Mouse (Mus musculus): Measurements from ENCODE around the gene Arnt2.

The Arnt2 gene

DNA sequence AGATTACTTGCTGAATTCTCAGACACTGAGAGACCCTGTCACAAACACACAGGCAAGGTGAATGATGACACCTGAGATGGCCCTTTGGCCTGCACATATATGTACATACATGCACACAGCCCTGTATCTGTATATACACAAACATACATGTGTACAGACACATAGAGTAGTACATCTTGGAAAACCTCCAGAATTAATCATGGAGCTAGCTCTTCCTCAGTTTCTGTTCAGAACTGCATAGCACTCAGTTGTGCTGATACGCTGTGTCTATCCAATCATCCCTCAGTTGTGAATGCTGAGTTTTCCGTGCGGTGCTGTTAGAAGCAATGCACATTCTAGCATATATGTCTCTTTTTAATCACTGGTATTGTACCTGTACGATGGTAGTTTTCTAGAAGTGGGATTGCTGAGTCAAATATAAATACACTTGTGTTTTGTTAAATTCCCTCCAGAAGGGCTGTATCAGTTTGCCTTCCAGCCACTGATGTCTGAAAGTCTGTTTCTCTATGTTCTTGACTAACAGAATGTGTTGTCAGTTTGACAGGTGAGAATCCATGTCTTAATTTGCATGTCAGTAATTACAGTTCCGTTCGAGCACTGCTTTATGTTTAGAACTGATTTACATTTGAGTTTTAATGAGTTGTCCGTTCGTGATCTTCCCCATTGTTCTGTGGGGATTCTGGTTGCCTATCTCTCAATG lies 123.3 kb downstream of the Arnt2 start:
- DNase-seq (ENCODE audit: low spot score), result no peak

DNA sequence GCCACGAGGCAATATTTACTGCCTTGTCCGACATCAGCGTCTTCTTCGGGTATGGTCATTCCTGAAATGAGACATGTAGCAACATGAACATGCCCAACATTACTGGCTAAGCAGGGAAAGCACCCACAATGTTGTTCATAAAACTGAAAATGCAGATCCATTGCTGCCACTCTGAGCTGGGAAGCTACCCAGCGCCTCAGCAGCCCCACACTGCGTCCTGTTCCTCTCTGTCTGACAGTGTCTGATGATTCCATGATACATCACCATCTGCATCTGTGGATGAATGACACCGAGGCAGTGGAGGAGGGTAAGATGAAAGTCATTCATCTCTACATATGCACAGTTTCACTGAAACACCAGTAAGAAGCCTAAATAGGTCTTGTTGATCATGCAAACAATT lies 124.2 kb downstream of the Arnt2 start:
- no peak for DNase-seq (ENCODE audit: low spot score)

DNA sequence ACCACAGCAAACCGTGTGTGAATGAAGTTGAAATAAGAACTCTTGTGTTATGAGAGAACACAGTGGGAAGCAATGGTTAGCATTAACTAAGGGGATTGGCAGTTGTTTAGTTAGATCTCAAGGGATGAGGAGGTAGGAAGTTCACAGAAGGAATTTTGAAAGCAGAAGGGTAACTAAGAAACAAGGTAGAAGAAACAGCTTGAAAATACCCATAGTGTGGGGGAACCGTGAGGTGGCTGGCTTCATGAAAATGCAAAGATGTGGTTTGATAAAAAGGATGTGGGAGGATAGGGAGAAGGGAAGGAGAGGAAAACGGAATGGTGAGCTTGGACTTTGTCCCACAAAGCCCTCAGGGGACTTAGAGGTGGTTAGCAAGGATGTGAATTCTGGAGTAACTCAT lies 125.0 kb downstream of the Arnt2 start:
- no peak for DNase-seq (ENCODE audit: low spot score)

DNA sequence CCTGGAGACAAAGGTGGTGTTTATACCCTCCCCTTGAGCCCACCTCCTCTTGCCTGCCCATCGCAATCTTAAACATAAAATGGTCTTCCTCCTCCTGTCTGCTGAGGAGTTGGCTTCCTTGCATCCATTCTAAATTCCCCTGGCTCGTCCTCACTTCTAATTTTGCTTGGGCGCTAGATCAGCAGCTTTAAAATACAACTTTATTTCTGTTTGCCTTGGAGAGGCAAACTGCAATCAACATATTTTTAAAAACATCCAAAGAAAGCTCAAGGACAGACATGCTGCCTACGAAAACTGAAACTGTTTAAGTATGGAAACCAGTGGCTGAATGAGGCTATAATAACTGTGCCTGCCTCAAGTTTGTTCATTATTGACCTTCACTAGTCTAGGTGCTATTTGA lies 127.7 kb downstream of the Arnt2 start:
- no peak for DNase-seq (ENCODE audit: low spot score)

DNA sequence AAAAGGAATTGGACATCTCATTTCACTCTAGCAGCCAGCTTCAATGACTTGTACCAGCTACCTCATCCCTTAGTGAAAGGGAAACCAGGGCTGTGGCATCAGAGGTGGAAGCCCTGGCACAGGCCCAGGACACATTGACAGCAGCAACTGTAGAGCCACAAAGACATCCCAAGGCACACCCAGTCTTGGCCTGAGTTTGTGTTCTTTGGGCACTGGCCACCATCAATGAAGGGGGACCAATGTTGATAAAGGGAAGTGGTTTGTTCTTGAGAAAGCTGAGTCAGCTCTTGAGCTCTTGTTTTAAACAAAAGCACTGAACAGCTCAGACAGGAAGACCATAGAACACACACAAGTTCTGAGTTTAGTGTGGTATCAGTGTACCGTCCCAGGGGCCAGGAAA lies 130.7 kb downstream of the Arnt2 start:
- DNase-seq (ENCODE audit: low spot score), result no peak

GRCm38 (mm10) chr7:84275312-84275711 lies 134.7 kb downstream of the Arnt2 start:
- no peak for DNase-seq (ENCODE audit: low spot score)

GRCm38 (mm10) chr7:84273930-84274329 lies 136.0 kb downstream of the Arnt2 start:
- DNase-seq (ENCODE audit: low spot score), result no peak

DNA sequence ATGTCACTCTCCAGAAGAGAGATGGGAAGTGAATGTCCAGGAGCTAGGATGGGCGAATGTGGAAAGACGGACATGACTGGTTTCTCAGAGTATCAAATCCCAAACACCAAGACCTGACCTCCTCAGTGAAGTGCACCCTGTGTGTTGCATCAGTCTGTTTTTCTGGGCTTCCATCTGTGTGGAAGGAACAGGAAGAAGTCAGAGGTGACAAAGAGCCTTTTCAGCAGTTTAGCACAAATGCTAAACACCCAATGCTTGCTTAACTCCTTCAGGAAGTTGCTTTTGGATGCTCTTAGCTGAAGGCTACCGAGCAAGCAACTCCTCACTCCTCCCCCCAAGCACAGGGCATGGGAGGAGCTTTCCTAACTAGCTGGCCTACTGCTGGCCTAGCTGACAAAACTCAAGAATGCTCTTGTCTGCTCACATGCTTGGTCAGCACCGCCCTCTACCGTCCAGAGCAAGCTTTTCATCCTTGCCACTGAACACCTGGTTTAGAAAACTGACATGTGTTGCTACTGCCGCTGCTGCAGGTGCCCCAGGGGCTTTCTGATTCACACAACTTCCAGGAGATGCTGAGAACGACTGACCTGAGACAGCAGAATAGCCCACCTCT lies 137.7 kb downstream of the Arnt2 start:
- DNase-seq (ENCODE audit: low spot score), result peak; percentile 47

DNA sequence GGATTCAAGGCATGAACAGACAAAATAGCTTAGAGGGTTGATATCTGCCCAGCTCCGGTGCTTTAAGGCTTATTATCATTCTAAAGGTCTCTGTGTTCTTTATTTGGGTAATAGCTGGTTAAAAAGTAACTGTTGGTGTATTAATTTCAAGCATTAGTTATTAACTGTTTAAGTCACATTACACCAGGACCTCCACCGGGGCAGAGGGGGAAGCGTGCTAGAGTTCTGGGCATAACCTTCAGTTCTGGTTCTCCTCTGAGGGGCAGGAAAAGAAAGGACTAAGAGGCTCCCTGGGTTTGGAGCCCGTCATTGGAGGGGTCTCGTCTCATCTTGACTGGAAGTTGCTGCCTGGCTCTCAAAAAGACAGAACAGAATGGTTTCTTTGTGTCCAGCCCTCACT lies 138.5 kb downstream of the Arnt2 start:
- DNase-seq (ENCODE audit: low spot score), result no peak

GRCm38 (mm10) chr7:84263466-84263865 lies 146.5 kb downstream of the Arnt2 start:
- DNase-seq (ENCODE audit: low spot score), result no peak

DNA sequence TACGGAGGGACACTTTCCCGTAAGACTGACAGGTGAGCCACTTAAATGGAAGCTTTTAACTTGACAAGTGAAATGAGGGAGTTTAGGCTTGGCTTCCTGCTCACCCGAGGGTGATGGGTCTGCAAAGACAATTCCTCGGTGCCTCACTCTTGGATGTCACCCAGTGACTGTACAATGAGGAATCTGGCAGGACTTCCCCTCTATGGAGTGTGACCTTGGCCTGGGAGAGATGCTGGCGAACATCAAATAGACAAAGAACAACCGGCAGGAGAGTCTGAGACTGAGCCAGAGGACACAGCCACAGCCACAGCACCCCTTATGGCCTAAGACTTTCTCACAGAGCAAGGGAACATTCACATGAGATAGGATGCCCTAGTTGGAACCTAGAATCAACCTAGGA lies 148.6 kb downstream of the Arnt2 start:
- DNase-seq (ENCODE audit: low spot score), result no peak

DNA sequence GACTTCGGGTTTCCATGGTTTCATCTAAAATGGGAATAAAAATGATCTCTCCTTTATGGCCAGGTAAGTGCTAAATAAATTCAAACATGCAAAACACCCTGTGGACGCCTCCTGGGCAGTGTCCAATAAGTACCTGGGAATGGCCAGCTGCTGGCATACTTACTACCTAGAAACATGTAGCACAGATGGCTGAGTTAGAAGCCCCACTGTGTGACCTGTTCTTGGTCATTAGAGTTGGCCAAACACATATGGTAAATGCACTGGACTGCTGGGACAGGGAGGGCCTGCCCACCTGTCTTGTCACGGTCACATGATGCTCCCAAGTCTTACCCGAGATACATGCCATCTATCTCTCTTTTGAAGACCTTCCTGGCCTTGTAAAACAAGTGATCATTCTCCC lies 149.6 kb downstream of the Arnt2 start:
- no peak for DNase-seq (ENCODE audit: low spot score)

GRCm38 (mm10) chr7:84259309-84259985 lies 150.5 kb downstream of the Arnt2 start:
- no peak for DNase-seq (ENCODE audit: low spot score)

GRCm38 (mm10) chr7:84256661-84257060 lies 153.3 kb downstream of the Arnt2 start:
- no peak for DNase-seq (ENCODE audit: low spot score)

DNA sequence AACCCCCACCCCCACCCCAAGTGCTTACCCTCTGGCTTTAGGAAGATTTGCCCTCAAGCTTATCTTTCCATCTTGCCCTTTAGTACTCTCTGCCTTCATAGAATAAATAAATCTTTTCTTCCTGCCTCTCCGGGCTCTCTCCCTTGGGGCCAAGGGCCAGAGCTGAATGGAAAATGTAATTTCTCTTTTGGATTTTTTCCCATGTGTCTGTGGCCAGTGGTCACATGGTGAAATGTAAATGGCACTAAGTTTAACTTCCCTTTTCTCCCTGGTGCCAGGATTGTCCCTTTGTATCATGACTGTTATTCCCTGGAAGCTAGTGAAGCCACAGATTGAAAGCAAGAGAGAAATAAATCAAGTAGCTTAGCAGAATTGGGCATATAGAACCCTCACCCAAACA lies 153.7 kb downstream of the Arnt2 start:
- DNase-seq (ENCODE audit: low spot score), result no peak

GRCm38 (mm10) chr7:84254916-84255315 lies 155.1 kb downstream of the Arnt2 start:
- no peak for DNase-seq (ENCODE audit: low spot score)

DNA sequence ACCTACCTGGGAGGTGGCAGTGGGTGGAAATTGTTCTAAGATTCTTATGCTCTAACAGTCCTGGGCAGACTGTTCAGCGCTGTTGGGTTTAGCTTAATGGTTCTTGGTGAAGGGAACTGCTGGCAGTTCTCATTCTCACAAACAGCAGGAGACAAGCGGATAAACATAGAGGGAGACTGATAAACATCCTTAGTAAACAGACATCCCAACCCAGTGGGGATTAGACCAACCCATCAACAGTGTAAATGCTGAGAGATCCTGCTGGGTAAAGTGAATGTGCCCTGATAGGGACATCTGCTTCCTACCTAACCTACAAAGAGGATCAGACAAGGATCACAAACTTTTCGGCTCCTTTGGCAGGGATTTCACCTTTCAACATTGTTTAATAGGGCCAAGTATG lies 155.7 kb downstream of the Arnt2 start:
- DNase-seq (ENCODE audit: low spot score), result no peak

GRCm38 (mm10) chr7:84251667-84252066 lies 158.3 kb downstream of the Arnt2 start:
- DNase-seq (ENCODE audit: low spot score), result no peak

GRCm38 (mm10) chr7:84250736-84251135 lies 159.2 kb downstream of the Arnt2 start:
- no peak for DNase-seq (ENCODE audit: low spot score)

DNA sequence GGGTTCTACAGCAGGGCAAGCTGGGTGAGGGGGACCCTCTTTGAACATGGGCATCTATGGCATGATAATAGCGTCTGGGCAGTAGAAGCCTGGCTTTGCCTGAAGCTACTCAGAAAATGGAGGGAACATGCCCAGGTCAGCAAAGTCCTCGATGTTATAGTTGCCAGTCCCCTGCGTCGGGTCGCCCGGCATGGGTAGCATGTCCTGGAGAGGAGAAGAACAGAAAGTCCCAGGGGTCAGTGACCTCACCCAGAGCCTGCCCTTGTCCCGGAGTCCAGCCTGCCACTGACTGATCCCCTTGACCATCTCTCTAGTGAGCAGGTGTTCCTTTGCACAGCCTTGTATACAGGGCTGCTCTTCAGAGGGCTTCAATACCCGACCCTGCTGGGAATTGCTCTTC lies 160.0 kb downstream of the Arnt2 start:
- DNase-seq (ENCODE audit: low spot score), result no peak

DNA sequence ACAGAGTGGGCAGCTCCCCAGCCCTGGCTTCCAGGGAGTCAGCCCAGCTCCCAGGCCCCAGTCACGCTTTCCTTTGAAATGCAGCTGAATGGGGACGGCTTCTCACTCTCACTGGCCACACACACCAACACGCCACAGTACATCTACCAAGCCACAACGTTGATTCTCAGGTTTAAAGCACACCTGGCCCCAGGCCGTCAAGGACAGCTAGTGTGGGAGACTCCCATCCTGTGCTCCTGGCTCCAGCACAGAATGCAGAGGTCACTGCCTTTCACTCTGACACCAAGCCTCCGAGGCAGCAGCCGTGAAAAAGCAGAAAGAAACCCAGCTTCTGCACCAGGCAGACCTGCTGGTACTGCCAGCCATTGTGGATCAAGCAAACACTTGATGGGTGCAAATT lies 160.6 kb downstream of the Arnt2 start:
- no peak for DNase-seq (ENCODE audit: low spot score)

DNA sequence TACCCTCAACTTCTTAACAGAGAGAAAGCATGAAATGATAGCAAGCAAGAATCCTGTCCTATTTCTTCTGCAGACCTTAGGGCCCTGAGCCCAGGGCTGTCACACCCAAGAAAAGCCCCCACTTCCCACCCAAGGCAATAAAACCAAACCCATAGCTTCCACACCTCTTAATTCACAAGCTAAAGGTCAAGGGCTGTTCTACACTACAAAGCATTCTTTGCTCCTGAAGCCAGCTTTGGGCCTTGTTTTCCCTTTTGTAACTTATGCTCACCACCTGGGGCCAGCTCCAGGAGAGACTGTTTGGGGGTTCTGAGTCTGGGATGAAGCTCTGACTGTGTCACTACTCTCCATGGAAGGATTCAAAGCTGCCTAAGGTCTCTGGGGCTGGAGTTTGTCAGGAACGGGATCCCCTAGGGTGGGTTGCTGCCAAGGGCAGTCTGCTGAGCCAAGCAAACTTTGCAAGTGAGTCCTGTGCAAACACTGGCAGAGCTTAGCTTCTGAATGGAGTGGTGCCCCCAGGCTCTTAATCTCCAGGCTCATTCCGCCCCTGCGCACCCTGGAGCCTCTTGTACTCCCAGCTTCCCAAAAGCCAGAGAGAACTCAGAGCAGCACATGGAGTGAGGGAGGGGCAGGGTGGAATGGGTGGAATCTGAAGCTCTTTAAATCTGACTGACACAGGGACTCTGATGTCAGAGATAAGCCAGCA lies 161.9 kb downstream of the Arnt2 start:
- DNase-seq (ENCODE audit: low spot score), result no peak

DNA sequence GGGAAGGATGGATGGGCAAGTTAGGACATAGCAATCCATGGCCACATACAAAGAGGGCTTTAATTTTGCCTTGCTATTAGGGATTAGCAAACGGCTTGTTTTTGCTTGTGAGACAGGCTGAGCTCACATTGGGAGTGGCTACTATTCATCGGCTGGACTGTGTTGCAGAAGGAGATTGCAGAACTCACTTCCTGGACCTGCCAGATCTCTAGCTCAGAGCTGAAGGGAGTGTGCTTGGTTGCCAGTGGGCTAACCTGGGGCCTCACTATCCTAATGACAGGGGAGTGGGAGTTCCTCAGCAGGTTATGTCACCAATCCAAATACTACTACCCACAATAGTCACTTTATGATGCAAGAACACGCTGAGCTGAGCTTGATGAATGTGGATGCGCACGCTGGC lies 163.1 kb downstream of the Arnt2 start:
- no peak for DNase-seq (ENCODE audit: low spot score)
